Mouse (Mus musculus): ENCODE measurements around the gene Ttc28. TPM values are rescaled to one million over a fixed set of nuclear protein-coding genes. Genes with fewer than 3 reads are reported as not detected.
A peak's percentile ranks its signal among the peaks of the same experiment; 100 is the strongest.

Ttc28 gene
- polyA plus RNA-seq, 1 experiment from 2014 or later: 13.0 TPM

GRCm38 (mm10) chr5:111155271-111155670 lies 275.7 kb downstream of the Ttc28 start:
- Histone ChIP-seq H3K4me2 (ENCODE audit: low read length) (no peak overlapping the region), H3K27ac (ENCODE audit: low read depth) (no peak overlapping the region), H3K9me3 (ENCODE audit: control insufficient read depth, low read length) (no peaks in the 10 kb centered on the region), H3K27me3 (replicated peaks; ENCODE audit: control insufficient read depth, insufficient read depth, low read length) (no peaks in the 10 kb centered on the region), H3K36me3 (ENCODE audit: control insufficient read depth, insufficient read depth, low read length) (no peaks in the 10 kb centered on the region), H3K9ac (ENCODE audit: low read length) (no peak overlapping the region), H3K4me1 (replicated peaks; ENCODE audit: control insufficient read depth, insufficient read depth, low read length) (peaks cover 43% of the 10 kb centered on the region), H3K4me3 (ENCODE audit: low read depth, low read length) (no peak overlapping the region)
- 75% methylated on average over 4 of the region's 4 CpGs for WGBS
- DNase-seq (ENCODE audit: low spot score) (no peak), ATAC-seq (replicated peaks; ENCODE audit: low FRiP score, low TSS enrichment, low read depth) (no peak)

DNA sequence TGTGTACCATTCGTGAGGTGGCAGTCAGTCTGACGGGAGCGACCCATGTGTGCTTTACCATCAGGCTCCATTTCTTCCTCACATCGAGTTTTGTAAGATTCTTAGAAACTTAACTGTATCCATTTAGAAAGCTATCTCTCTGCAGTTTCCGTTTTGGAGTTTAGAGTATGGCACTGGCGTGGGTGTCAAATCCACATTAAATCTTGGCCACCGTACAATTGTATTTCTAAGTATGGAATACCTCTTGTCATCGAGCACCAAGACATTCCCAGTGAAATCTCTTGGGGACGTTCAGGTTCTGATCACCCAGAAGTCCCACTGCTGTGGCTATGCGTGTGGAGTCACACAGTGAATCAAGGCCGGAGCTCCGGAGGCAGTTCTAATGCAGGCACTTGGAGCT lies 276.3 kb downstream of the Ttc28 start:
- Histone ChIP-seq H3K27me3 (replicated peaks; ENCODE audit: control insufficient read depth, insufficient read depth, low read length) (no peaks in the 10 kb centered on the region), H3K36me3 (ENCODE audit: control insufficient read depth, insufficient read depth, low read length) (no peaks in the 10 kb centered on the region), H3K9me3 (ENCODE audit: control insufficient read depth, low read length) (no peaks in the 10 kb centered on the region), H3K27ac (ENCODE audit: low read depth) (no peak overlapping the region), H3K4me2 (ENCODE audit: low read length) (no peak overlapping the region), H3K4me1 (replicated peaks; ENCODE audit: control insufficient read depth, insufficient read depth, low read length) (peaks cover 47% of the 10 kb centered on the region), H3K4me3 (ENCODE audit: low read depth, low read length) (no peak overlapping the region), H3K9ac (ENCODE audit: low read length) (no peak overlapping the region)
- 91% methylated on average over 12 of the region's 12 CpGs for WGBS
- DNase-seq (ENCODE audit: low spot score) (no peak), ATAC-seq (replicated peaks; ENCODE audit: low FRiP score, low TSS enrichment, low read depth) (no peak)

GRCm38 (mm10) chr5:111158266-111158665 lies 278.7 kb downstream of the Ttc28 start:
- no peak overlapping the region for H3K27ac ChIP-seq (ENCODE audit: low read depth)
- ATAC-seq (replicated peaks; ENCODE audit: low FRiP score, low TSS enrichment, low read depth) (no peak), DNase-seq (ENCODE audit: low spot score) (no peak)
- WGBS: 85% methylated on average over 9 of the region's 9 CpGs
- H3K9ac ChIP-seq (ENCODE audit: low read length): no peak overlapping the region
- no peaks in the 10 kb centered on the region for H3K27me3 ChIP-seq (replicated peaks; ENCODE audit: control insufficient read depth, insufficient read depth, low read length)
- no peaks in the 10 kb centered on the region for H3K9me3 ChIP-seq (ENCODE audit: control insufficient read depth, low read length)
- H3K36me3 ChIP-seq (ENCODE audit: control insufficient read depth, insufficient read depth, low read length): no peaks in the 10 kb centered on the region
- H3K4me3 ChIP-seq (ENCODE audit: low read depth, low read length): no peak overlapping the region
- no peak overlapping the region for H3K4me2 ChIP-seq (ENCODE audit: low read length)
- peaks cover 48% of the 10 kb centered on the region for H3K4me1 ChIP-seq (replicated peaks; ENCODE audit: control insufficient read depth, insufficient read depth, low read length)

DNA sequence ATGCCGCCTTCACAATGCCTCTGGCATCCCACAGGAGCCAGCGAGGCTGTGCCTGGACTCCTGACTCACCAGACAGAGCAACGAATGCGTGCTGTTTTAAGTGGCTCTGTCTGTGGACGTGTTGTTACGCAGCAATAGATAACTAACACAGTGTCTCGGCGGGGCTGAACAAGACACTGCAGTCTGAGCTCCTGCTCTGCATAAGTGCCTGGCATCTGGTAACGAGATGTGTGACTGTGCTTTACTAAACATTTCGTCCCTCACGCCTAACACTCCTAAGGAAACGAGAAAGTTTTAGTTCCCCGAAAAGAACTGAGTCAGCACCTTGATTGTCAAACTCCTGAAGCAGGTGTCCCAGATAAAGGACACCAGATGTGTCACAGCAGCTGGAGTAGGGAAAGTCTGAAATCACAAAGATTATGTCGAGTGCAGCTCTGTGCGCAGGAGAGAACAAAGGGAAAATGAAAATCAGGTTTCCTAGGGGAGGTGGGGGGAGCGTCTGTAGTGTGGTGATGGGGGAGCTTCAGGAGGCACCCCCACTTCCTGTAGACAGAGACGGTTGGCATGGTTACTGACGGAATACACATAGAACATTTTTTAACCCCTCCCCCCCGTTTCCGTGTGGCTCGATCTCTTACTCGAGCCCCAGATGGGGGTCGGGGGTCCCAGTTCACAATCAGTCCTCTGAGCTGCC lies 280.2 kb downstream of the Ttc28 start:
- no peak for DNase-seq (ENCODE audit: low spot score)
- ATAC-seq (replicated peaks; ENCODE audit: low FRiP score, low TSS enrichment, low read depth): no peak

DNA sequence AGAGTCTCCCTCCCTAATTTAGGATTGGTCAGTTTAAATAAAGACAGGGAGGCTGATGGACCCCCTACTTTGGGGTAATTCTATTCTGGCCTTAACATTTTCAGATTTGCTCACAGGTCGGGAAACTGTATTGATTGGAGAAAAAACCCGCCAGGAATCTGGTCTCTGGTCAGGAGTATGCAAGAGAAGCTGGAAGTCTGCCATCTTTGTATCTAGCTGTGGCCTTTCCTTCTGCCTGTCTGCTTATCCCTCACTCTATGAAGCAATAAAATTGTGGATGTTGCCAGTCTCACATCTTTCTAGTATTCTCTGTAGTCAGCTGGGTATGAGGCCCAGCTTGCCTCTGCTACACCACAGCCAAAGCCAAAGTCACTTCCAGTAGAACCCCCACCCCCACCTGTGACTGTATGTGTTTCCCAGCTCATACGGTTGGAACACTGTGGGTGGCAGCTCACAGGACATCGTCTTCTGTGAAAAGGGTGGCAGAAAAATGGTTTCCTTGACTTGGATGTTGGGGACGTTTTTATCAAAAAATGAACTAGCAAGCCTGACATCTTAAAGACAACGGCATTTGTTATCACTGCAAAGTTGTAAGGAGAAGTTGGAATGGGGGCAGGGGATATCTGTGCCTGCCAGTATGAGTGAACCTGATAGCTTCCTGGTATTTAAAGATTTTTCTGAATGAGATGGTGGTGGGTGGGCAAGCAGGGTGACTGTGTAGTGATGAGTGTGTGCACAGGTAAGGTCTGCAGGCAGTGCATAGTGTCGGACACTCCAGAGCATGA lies 281.7 kb downstream of the Ttc28 start:
- Histone ChIP-seq H3K36me3 (ENCODE audit: control insufficient read depth, insufficient read depth, low read length) (no peaks in the 10 kb centered on the region), H3K27me3 (replicated peaks; ENCODE audit: control insufficient read depth, insufficient read depth, low read length) (no peaks in the 10 kb centered on the region), H3K4me1 (replicated peaks; ENCODE audit: control insufficient read depth, insufficient read depth, low read length) (peaks cover 38% of the 10 kb centered on the region), H3K4me3 (ENCODE audit: low read depth, low read length) (no peak overlapping the region), H3K27ac (ENCODE audit: low read depth) (no peak overlapping the region), H3K9me3 (ENCODE audit: control insufficient read depth, low read length) (no peaks in the 10 kb centered on the region), H3K4me2 (ENCODE audit: low read length) (no peak overlapping the region), H3K9ac (ENCODE audit: low read length) (no peak overlapping the region)
- ATAC-seq (replicated peaks; ENCODE audit: low FRiP score, low TSS enrichment, low read depth) (no peak), DNase-seq (ENCODE audit: low spot score) (no peak)
- WGBS: 72% methylated on average over 7 of the region's 7 CpGs

More for the DNA sequence above, 280.2 kb downstream of the Ttc28 start:
- Histone ChIP-seq H3K4me2 (ENCODE audit: low read length) (peak overlapping the region; percentile 20), H3K4me1 (replicated peaks; ENCODE audit: control insufficient read depth, insufficient read depth, low read length) (peaks cover 49% of the 10 kb centered on the region), H3K36me3 (ENCODE audit: control insufficient read depth, insufficient read depth, low read length) (no peaks in the 10 kb centered on the region), H3K27ac (ENCODE audit: low read depth) (no peak overlapping the region; the same call in 1 of the 2 replicates), H3K4me3 (ENCODE audit: low read depth, low read length) (no peak overlapping the region), H3K9ac (ENCODE audit: low read length) (0 out of 2 replicates have a peak overlapping the region, but pooled peaks have one; percentile 22), H3K27me3 (replicated peaks; ENCODE audit: control insufficient read depth, insufficient read depth, low read length) (no peaks in the 10 kb centered on the region), H3K9me3 (ENCODE audit: control insufficient read depth, low read length) (no peaks in the 10 kb centered on the region)
- 25% methylated on average over 23 of the region's 23 CpGs for WGBS

DNA sequence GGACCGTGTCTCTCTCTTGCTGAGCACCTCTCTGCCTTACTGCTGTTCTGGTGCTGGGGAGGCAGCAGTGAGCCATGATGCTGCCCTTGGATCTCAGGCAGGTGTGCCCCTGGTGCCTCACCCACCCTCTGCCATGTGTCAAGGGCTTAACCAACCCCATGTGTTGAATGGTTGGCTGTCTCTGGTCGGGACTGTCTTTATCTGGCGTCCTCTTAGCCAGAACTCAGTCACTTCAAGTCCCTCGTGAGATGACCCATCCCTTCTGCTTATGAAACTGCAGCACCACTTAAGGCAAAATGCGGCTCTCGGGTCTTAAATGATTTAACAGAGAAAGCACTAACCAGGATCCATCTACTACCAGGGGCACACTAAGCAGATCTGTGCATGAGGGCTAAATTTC lies 283.3 kb downstream of the Ttc28 start:
- H3K9me3 ChIP-seq (ENCODE audit: control insufficient read depth, low read length): no peaks in the 10 kb centered on the region
- no peak overlapping the region for H3K4me3 ChIP-seq (ENCODE audit: low read depth, low read length)
- H3K4me1 ChIP-seq (replicated peaks; ENCODE audit: control insufficient read depth, insufficient read depth, low read length): peaks cover 38% of the 10 kb centered on the region
- no peak for DNase-seq (ENCODE audit: low spot score)
- no peaks in the 10 kb centered on the region for H3K27me3 ChIP-seq (replicated peaks; ENCODE audit: control insufficient read depth, insufficient read depth, low read length)
- no peak for ATAC-seq (replicated peaks; ENCODE audit: low FRiP score, low TSS enrichment, low read depth)
- H3K9ac ChIP-seq (ENCODE audit: low read length): no peak overlapping the region
- H3K27ac ChIP-seq (ENCODE audit: low read depth): no peak overlapping the region
- H3K4me2 ChIP-seq (ENCODE audit: low read length): no peak overlapping the region
- 44% methylated on average over 6 of the region's 6 CpGs for WGBS
- no peaks in the 10 kb centered on the region for H3K36me3 ChIP-seq (ENCODE audit: control insufficient read depth, insufficient read depth, low read length)

DNA sequence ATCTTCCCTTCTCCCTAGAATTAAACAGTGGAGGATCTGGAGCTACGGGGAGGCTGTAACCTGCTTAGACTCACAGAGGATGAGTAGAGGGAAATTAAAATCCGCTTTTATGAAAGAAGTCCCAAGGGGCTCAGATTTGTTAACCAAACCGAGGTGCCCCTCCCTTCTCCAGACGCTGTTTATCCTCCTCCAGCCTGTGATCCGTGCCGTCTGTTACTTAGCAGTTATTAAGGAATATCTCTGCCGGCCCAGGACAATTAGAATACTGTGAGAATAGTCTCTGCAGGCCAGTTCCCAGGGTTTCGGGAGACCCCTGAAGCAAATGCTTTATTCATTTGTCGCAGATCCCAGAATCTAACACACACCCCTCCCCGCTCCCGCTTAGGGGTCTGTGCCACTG lies 283.8 kb downstream of the Ttc28 start:
- DNase-seq (ENCODE audit: low spot score) (no peak), ATAC-seq (replicated peaks; ENCODE audit: low FRiP score, low TSS enrichment, low read depth) (no peak)
- Histone ChIP-seq H3K27ac (ENCODE audit: low read depth) (0 out of 2 replicates have a peak overlapping the region, but pooled peaks have one; percentile 18), H3K4me3 (ENCODE audit: low read depth, low read length) (no peak overlapping the region), H3K4me2 (ENCODE audit: low read length) (no peak overlapping the region), H3K27me3 (replicated peaks; ENCODE audit: control insufficient read depth, insufficient read depth, low read length) (no peaks in the 10 kb centered on the region), H3K9me3 (ENCODE audit: control insufficient read depth, low read length) (no peaks in the 10 kb centered on the region), H3K4me1 (replicated peaks; ENCODE audit: control insufficient read depth, insufficient read depth, low read length) (peaks cover 38% of the 10 kb centered on the region), H3K36me3 (ENCODE audit: control insufficient read depth, insufficient read depth, low read length) (no peaks in the 10 kb centered on the region), H3K9ac (ENCODE audit: low read length) (no peak overlapping the region)
- WGBS: 32% methylated on average over 11 of the region's 11 CpGs

DNA sequence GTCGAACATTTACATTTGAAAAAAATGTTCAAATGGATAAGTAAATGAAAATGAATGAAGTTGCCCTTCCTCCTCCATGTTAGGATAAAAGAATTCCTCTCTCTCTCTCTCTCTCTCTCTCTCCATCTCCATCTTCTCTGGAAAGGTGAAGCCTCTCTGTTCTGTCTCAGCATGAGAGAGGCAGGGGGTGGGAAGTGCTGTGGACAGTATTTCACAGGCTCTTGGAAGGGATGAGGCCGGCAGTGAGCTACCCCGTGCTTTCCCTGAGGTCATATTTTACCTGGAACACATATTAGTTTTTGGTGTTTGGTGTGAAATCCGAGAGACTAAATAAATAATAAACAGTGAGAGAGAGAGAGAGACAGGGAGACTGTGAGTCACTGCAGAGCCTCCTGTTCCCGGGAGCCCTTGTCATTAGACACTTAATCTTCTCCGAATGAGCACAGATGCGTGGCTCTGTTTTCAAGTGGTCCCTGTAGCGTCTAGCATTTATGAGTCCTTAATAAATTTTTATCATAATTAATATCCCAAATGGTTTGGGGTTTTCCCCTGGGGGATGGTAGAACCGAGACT lies 284.8 kb downstream of the Ttc28 start:
- H3K4me2 ChIP-seq (ENCODE audit: low read length): no peak overlapping the region
- H3K27ac ChIP-seq (ENCODE audit: low read depth): no peak overlapping the region
- no peak for ATAC-seq (replicated peaks; ENCODE audit: low FRiP score, low TSS enrichment, low read depth)
- H3K4me1 ChIP-seq (replicated peaks; ENCODE audit: control insufficient read depth, insufficient read depth, low read length): peaks cover 35% of the 10 kb centered on the region
- H3K27me3 ChIP-seq (replicated peaks; ENCODE audit: control insufficient read depth, insufficient read depth, low read length): no peaks in the 10 kb centered on the region
- H3K4me3 ChIP-seq (ENCODE audit: low read depth, low read length): no peak overlapping the region
- no peaks in the 10 kb centered on the region for H3K9me3 ChIP-seq (ENCODE audit: control insufficient read depth, low read length)
- H3K9ac ChIP-seq (ENCODE audit: low read length): no peak overlapping the region
- DNase-seq (ENCODE audit: low spot score): no peak
- WGBS: 26% methylated on average over 9 of the region's 9 CpGs
- no peaks in the 10 kb centered on the region for H3K36me3 ChIP-seq (ENCODE audit: control insufficient read depth, insufficient read depth, low read length)

Measured in intestine, embryonic 14.5 days (tissue).